Mouse (Mus musculus) megakaryocyte-erythroid progenitor cell, adult 5-6 weeks (primary cell): ENCODE results near the gene Bbc3. TPM values are rescaled to one million over a fixed set of nuclear protein-coding genes. Genes with fewer than 3 reads are reported as not detected.
"Not testable (repeated sequence)": the region's sequence is repeated elsewhere in the genome, so short reads cannot be mapped to it uniquely, and the experiment has no call there.

Source experiments
- ATAC-seq: replicated peaks from 2 replicates; pipeline ENCODE4 v1.8.0; 2016; ENCODE audit warnings: mild to moderate bottlenecking, inconsistent platforms; ENCODE audit not compliant: severe bottlenecking, poor library complexity, low FRiP score, low TSS enrichment
- total RNA-seq, 2 experiments: library from RNA; stranded (forward) in 1 of 2; stranded (reverse) in 1 of 2; fragments of 200-1000, 215-1000 nt in 1 of 2; fragments of >200 nt in 1 of 2; fragmentation: Nextera tagmentation in 1 of 2; gene quantifications; 2 replicates each; pipeline ENCODE4 v1.2.3; 2014 to 2017

Bbc3 gene
- total RNA-seq (2014; fragmentation: Nextera tagmentation) = 1.8 and 2.9 TPM in 2 replicates
- 3.1 and 4.4 TPM in 2 replicates for total RNA-seq (2017)

GRCm38 (mm10) chr7:16308093-16308492, at the start of gene Bbc3:
Gene Bbc3, plus strand, starts transcription at chr7:16308393.
- ATAC-seq = not testable (repeated sequence)

- ATAC-seq = no peak
Measured at GRCm38 (mm10) chr7:16259110-16259590, 49.0 kb upstream of the Bbc3 start, which contains the start of gene C5ar1. Gene C5ar1, minus strand, starts transcription at chr7:16259540.

GRCm38 (mm10) chr7:16261097-16261496, 47.1 kb upstream of the Bbc3 start:
- ATAC-seq = no peak

GRCm38 (mm10) chr7:16263015-16263787, 45.0 kb upstream of the Bbc3 start:
- ATAC-seq = peak; percentile 60

- no peak for ATAC-seq
Measured at GRCm38 (mm10) chr7:16263843-16264242, 44.4 kb upstream of the Bbc3 start.

GRCm38 (mm10) chr7:16265856-16266255, 42.3 kb upstream of the Bbc3 start:
- ATAC-seq = no peak

GRCm38 (mm10) chr7:16266593-16266992, 41.6 kb upstream of the Bbc3 start:
- not testable (repeated sequence) for ATAC-seq

- ATAC-seq = no peak
Measured at GRCm38 (mm10) chr7:16271139-16271538, 37.1 kb upstream of the Bbc3 start.

GRCm38 (mm10) chr7:16272681-16273080, 35.5 kb upstream of the Bbc3 start:
- ATAC-seq = peak; percentile 53

- ATAC-seq = peak; percentile 58
Measured at GRCm38 (mm10) chr7:16273081-16273765, 35.0 kb upstream of the Bbc3 start, which contains the start of gene Inafm1. Gene Inafm1, minus strand, starts transcription at chr7:16273617.

- peak; percentile 66 for ATAC-seq
Measured at GRCm38 (mm10) chr7:16273766-16274140, 34.4 kb upstream of the Bbc3 start.

- peak; percentile 53 for ATAC-seq
Measured at GRCm38 (mm10) chr7:16274922-16275890, 33.0 kb upstream of the Bbc3 start.

GRCm38 (mm10) chr7:16280721-16281120, 27.5 kb upstream of the Bbc3 start:
- ATAC-seq = no peak

GRCm38 (mm10) chr7:16282334-16282733, 25.9 kb upstream of the Bbc3 start:
- ATAC-seq = no peak

GRCm38 (mm10) chr7:16284001-16284400, 24.2 kb upstream of the Bbc3 start:
- ATAC-seq = no peak

- ATAC-seq = no peak
Measured at GRCm38 (mm10) chr7:16284904-16285303, 23.3 kb upstream of the Bbc3 start.

GRCm38 (mm10) chr7:16285450-16286025, 22.7 kb upstream of the Bbc3 start:
- peak; percentile 38 for ATAC-seq

GRCm38 (mm10) chr7:16286026-16286961, 21.9 kb upstream of the Bbc3 start, which contains the start of gene Ccdc9:
Gene Ccdc9, minus strand, starts transcription at chr7:16286795.
- peak; percentile 86 for ATAC-seq
